Mouse (Mus musculus) ES-Bruce4 (cell line): ENCODE data around the gene Ganab.

Experiments used
- CTCF ChIP-seq: IDR thresholded peaks from one replicate; pipeline ENCODE4 v1.8.1; 2011; ENCODE audit warnings: low read depth, low read length
- EP300 ChIP-seq: IDR thresholded peaks from 2 replicates; pipeline ENCODE4 v1.6.1; 2011; ENCODE audit warnings: low read depth, low read length; ENCODE audit not compliant: insufficient read depth

GRCm38 (mm10) chr19:8965771-8966170 lies 67.9 kb downstream of the Ganab start:
- TF ChIP-seq CTCF (no peak), EP300 (no peak)
